Mouse (Mus musculus): ENCODE data around the gene Amigo2.

DNA sequence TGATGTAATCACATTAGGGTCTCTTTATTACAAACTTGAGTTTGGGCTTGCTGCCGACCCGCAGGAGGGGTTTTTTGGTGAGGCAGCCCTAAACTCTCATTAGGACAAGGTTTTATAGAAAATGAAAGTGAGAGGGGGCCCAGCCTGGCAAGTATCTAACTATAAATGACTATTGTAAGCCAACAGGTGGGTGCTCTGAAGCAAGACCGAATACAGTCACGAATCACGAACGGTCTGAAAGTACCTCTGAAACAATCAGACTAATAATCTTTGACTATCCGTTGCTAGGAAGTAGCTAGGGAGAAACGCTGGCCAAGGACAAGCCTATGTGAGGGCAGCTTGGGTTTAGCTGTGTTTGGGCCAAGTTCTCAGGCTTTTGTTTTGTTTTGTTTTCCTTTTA lies 12.2 kb upstream of the Amigo2 start:
- TF ChIP-seq TAL1 (IDR thresholded peaks at IDR 0.05; ENCODE audit: low read length) (no peak), GATA1 (IDR thresholded peaks at IDR 0.05; ENCODE audit: low read length) (no peak)

Data from erythroblast, embryonic 14.5 days (primary cell).